Mouse (Mus musculus): ENCODE results near the gene Vps33a. TPM values are rescaled to one million over a fixed set of nuclear protein-coding genes. Genes with fewer than 3 reads are reported as not detected.

The Vps33a gene
- total RNA-seq, 2 experiments from 2014 or later: 79.1 to 83.3 TPM

- intact Hi-C loops (cut with DNase I): no loop called here
- DNase-seq (ENCODE audit: low spot score in 2 of 2): no peak
Measured at GRCm38 (mm10) chr5:123487659-123488395, 85.0 kb downstream of the Vps33a start.

Small RNAs within 50 kb of the gene (microRNA-seq; reads per million reads assigned to microRNA genes)
- gene Mir7647: 1.3 to 1.8 reads per million in 2 experiments

Other genes starting within 250 kb of the Vps33a start
- gene Bcl7a, start 229.2 kb downstream of the Vps33a start, total RNA-seq (2021): 10 to 100 TPM; 76.2 to 79.1 TPM
- gene Mlxip, start 178.2 kb downstream of the Vps33a start, total RNA-seq (2021): 10 to 100 TPM; 19.2 to 22.6 TPM
- gene Lrrc43, start 83.7 kb downstream of the Vps33a start, total RNA-seq (2021): 1 to 10 TPM; 1.1 to 1.4 TPM
- gene Il31, start 83.5 kb downstream of the Vps33a start, total RNA-seq (2021): not detected
- under 1 TPM; 0.61 to 0.99 TPM for gene B3gnt4, start 62.6 kb downstream of the Vps33a start, total RNA-seq (2021)
- gene Diablo, start 48.9 kb downstream of the Vps33a start, total RNA-seq (2021): 10 to 100 TPM; 37.8 TPM
- 1 to 10 TPM; 7.1 to 7.4 TPM for gene Gm49027, start 47.5 kb downstream of the Vps33a start, total RNA-seq (2021)
- gene Clip1, start 111.6 kb upstream of the Vps33a start, total RNA-seq (2021): 100 to 1,000 TPM; 117 to 132 TPM
- 10 to 100 TPM; 37.0 to 37.2 TPM for gene Zcchc8, start 148.1 kb upstream of the Vps33a start, total RNA-seq (2021)
- 10 to 100 TPM; 80.9 to 89.4 TPM for gene Rsrc2, start 176.4 kb upstream of the Vps33a start, total RNA-seq (2021)
- gene Kntc1, start 176.7 kb upstream of the Vps33a start, total RNA-seq (2021): under 1 TPM; 0.83 to 0.87 TPM

Measured in left cerebral cortex, postnatal 14 days (tissue).